Comparison of ENCODE assay signal across 8 mouse cellular contexts in the genomic region with DNA sequence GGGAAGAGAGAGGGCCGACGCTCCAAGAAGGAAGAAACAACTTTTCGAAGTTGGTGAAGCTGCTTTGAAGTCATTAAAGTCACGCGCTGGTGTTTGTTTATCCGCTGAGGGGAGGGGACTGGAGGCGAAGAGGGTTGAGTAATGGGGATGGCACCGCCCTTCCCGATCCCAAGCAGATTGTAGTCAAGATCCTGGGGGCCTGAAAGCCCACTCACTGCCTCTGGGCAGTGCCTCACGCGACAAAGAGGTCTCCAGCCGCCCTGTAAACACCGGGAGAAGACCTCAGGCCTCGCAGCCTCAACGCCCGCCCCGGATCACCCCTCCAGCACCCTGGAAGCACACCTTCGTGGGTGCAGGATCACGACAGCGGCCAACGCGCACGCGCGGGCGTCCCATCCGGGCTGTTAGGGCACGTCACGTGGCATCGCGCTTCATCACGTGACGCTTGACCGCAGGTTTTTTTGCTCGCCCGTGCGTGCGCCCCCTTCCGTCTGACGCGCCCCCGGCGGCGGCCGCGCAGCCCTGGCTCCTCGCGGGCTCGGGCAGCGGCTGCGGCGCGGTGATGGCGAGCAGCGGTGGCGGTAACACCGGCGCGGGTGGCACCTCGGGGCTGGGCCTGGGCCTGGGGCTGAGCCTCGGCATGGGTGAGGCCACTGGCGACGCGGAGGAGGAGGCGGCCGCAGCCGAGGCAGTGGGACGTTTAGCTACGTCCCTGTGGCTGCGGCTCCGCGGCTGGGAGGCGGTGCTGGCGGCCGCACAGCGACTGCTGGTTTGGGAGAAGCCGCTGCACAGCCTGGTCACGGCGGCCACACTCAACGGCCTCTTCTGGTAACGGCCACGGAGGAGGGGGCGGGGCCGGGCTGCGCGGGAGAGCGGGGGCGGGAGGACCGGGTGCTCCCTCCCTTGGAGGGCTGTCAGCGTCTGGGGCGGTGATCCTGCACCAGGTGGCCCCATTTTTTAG. TPM values are rescaled to one million over a fixed set of nuclear protein-coding genes. Genes with fewer than 3 reads are reported as not detected.
DNase-seq lines count a peak whose midpoint lies in the region; ATAC-seq and TF ChIP-seq lines count a peak whose summit lies in the region.

A gene (minus strand): TSS at position 411 of the 961 bp plus-strand sequence.
A gene (plus strand): TSS at position 478 of the 961 bp plus-strand sequence.

- no peak for TF ChIP-seq CTCF in bone marrow macrophage, adult 2 months (IDR thresholded peaks at IDR 0.05; ENCODE audit: low read depth, low read length)
- peak; percentile 71 for TF ChIP-seq CTCF in embryonic fibroblast, embryonic 13.5 days (IDR thresholded peaks at IDR 0.05; ENCODE audit: borderline replicate concordance, insufficient read depth, low read length)

- H3K9me3 ChIP-seq in heart, embryonic 10.5 days, result no peaks in the 10 kb centered on the region
- H3K9me3 ChIP-seq in kidney, embryonic 15.5 days (replicated peaks), result no peaks in the 10 kb centered on the region

- WGBS in heart, embryonic 10.5 days, result under 1% methylated on average over 91 of the region's 91 CpGs
- under 1% methylated on average over 88 of the region's 91 CpGs for WGBS in kidney, embryonic 15.5 days

- ATAC-seq in kidney, embryonic 15.5 days (replicated peaks; ENCODE audit: low FRiP score), result peak; percentile 92
- ATAC-seq in monocyte, adult 5-6 weeks (replicated peaks; ENCODE audit: insufficient number of reproducible peaks, low FRiP score, low TSS enrichment, poor library complexity, severe bottlenecking), result peak; percentile 60

- peaks cover 58% of the 10 kb centered on the region for H3K36me3 ChIP-seq in heart, embryonic 10.5 days
- peaks cover 56% of the 10 kb centered on the region for H3K36me3 ChIP-seq in kidney, embryonic 15.5 days

- peaks cover 22% of the 10 kb centered on the region for H3K4me1 ChIP-seq in bone marrow macrophage, adult 2 months (ENCODE audit: control insufficient read depth, insufficient read depth, low read length)
- 0 out of 2 replicates have a peak, but pooled peaks cover 6% of the 10 kb centered on the region for H3K4me1 ChIP-seq in embryonic fibroblast, embryonic 13.5 days (ENCODE audit: control insufficient read depth, insufficient read depth, low read length)
- H3K4me1 ChIP-seq in heart, embryonic 10.5 days, result peaks cover 24% of the 10 kb centered on the region
- peaks cover 24% of the 10 kb centered on the region for H3K4me1 ChIP-seq in kidney, embryonic 15.5 days

- H3K27ac ChIP-seq in bone marrow macrophage, adult 2 months (ENCODE audit: insufficient read depth, low read depth, low read length), result peak within 1 kb of the TSS; percentile 97
- peak within 1 kb of the TSS; percentile 90 for H3K27ac ChIP-seq in embryonic fibroblast, embryonic 13.5 days (ENCODE audit: insufficient read depth, low read length)
- peak within 1 kb of the TSS; percentile 97 for H3K27ac ChIP-seq in heart, embryonic 10.5 days
- peak within 1 kb of the TSS; percentile 98 for H3K27ac ChIP-seq in kidney, embryonic 15.5 days

- TF ChIP-seq POLR2A in bone marrow macrophage, adult 2 months (IDR thresholded peaks at IDR 0.05; ENCODE audit: borderline replicate concordance, low read depth, low read length), result no peak
- TF ChIP-seq POLR2A in embryonic fibroblast, embryonic 13.5 days (IDR thresholded peaks at IDR 0.05; ENCODE audit: low read depth, low read length), result peak; percentile 91

- peak within 1 kb of the TSS; percentile 93 for H3K4me2 ChIP-seq in kidney, embryonic 15.5 days

- peak within 1 kb of the TSS; percentile 99 for H3K4me3 ChIP-seq in bone marrow macrophage, adult 2 months (ENCODE audit: insufficient read depth, low read length)
- H3K4me3 ChIP-seq in embryonic fibroblast, embryonic 13.5 days (ENCODE audit: insufficient read depth, low read length), result peak within 1 kb of the TSS; percentile 59
- peak within 1 kb of the TSS; percentile 93 for H3K4me3 ChIP-seq in heart, embryonic 10.5 days
- peak within 1 kb of the TSS; percentile 84 for H3K4me3 ChIP-seq in kidney, embryonic 15.5 days (replicated peaks)

- no peaks in the 10 kb centered on the region for H3K27me3 ChIP-seq in heart, embryonic 10.5 days (ENCODE audit: insufficient read depth, poor library complexity, severe bottlenecking)
- no peaks in the 10 kb centered on the region for H3K27me3 ChIP-seq in kidney, embryonic 15.5 days

- DNase-seq in A20 (ENCODE audit: low read depth, low spot score) (peak; percentile 98), liver (peak; percentile 98)
- peak; percentile 97 for DNase-seq in heart, embryonic 10.5 days (ENCODE audit: low spot score)
- peak; percentile 97 to 99 for DNase-seq in spleen, postnatal 4 days (ENCODE audit: low spot score in 2 of 2)

- peak within 1 kb of the TSS; percentile 95 for H3K9ac ChIP-seq in kidney, embryonic 15.5 days

RNA-seq across cellular contexts. Expression of the first gene that starts in this region (rescaled TPM):
- 92.2 and 101 TPM in 2 replicates for polyA plus RNA-seq in bone marrow macrophage, adult 2 months (2012; ENCODE audit: insufficient read depth, insufficient read length, missing spikeins)
- polyA plus RNA-seq in embryonic fibroblast, embryonic 13.5 days (2011; ENCODE audit: insufficient read length, low read depth, missing spikeins), result 34.2 and 40.9 TPM in 2 replicates
- polyA plus RNA-seq in heart, embryonic 10.5 days (2016; fragmentation: Nextera tagmentation; extraction: Ambion mirVana), result 36.3 TPM in 2 replicates
- 41.0 and 50.9 TPM in 2 replicates for polyA plus RNA-seq in kidney, embryonic 15.5 days (2015; fragmentation: Nextera tagmentation; extraction: Ambion mirVana)
- total RNA-seq in monocyte, adult 5-6 weeks (2017), result 82.6 to 107 TPM (median 99.6 TPM) in 3 replicates

RNA-seq across cellular contexts. Expression of the second gene that starts in this region (rescaled TPM):
- polyA plus RNA-seq in bone marrow macrophage, adult 2 months (2012; ENCODE audit: insufficient read depth, insufficient read length, missing spikeins), result 107 and 113 TPM in 2 replicates
- 31.9 and 44.3 TPM in 2 replicates for polyA plus RNA-seq in embryonic fibroblast, embryonic 13.5 days (2011; ENCODE audit: insufficient read length, low read depth, missing spikeins)
- polyA plus RNA-seq in heart, embryonic 10.5 days (2016; fragmentation: Nextera tagmentation; extraction: Ambion mirVana), result 30.4 and 37.5 TPM in 2 replicates
- 53.5 and 53.8 TPM in 2 replicates for polyA plus RNA-seq in kidney, embryonic 15.5 days (2015; fragmentation: Nextera tagmentation; extraction: Ambion mirVana)
- 24.7 to 70.3 TPM (median 47.7 TPM) in 3 replicates for total RNA-seq in monocyte, adult 5-6 weeks (2017)

Comparison
In these comparisons a context has a peak if more than half of its experiments do, and no peak if none do; other contexts are left out.
1. Peak in every context shown above with its lines: DNase-seq, ATAC-seq, H3K4me3 ChIP-seq and H3K27ac ChIP-seq.